7 mouse cellular contexts compared by ENCODE assay signal in the genomic region with DNA sequence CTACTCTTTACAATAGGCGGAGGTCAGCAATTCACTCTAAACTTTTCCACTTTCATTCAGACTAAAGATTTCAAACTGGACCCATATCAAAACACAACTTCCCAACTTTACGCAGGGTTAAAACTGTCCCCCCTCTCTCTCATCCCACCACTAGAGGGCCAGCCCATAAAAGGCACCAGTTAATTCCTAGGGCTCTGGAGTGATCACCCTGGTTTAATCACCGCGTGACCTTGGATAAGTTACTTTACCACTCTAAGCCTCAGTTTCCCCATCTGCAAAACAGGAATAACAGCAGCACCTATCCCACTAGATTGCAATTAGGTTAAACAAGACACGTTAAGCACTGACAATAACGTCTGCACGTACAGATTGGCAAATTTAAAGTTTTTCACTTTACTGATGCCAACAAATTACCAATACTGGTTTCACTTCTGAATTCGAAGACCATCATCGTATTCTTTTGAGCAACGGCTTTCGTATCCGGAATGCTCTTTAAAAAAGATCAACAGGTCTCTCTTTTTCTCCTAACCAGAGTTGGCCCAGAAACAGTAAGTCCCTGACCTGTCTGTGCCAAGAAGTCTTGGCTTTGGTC. TPM values are rescaled to one million over a fixed set of nuclear protein-coding genes. Genes with fewer than 3 reads are reported as not detected.
A peak's percentile ranks its signal among the peaks of the same experiment; 100 is the strongest.
DNase-seq lines count a peak whose midpoint lies in the region; ATAC-seq and TF ChIP-seq lines count a peak whose summit lies in the region.

No protein-coding gene starts in this region.

- TF ChIP-seq POLR2A in lung, adult 2 months (IDR thresholded peaks at IDR 0.05; ENCODE audit: borderline replicate concordance, extremely low read depth, low read depth, low read length) = no peak

- peak overlapping the region; percentile 95 for H3K27ac ChIP-seq in embryonic facial prominence, embryonic 12.5 days
- peak overlapping the region; percentile 96 to 97 for H3K27ac ChIP-seq in heart, embryonic 14.5 days (replicated peaks in 1 of 2; ENCODE audit: control insufficient read depth in 1 of 2, insufficient read depth in 1 of 2, low read depth in 2 of 2, low read length in 2 of 2)
- H3K27ac ChIP-seq in kidney, embryonic 16.5 days (ENCODE audit: low read length) = peak overlapping the region; percentile 98
- H3K27ac ChIP-seq in neural tube, embryonic 13.5 days (replicated peaks) = peak overlapping the region; percentile 87

- H3K27me3 ChIP-seq in G1E (ENCODE audit: insufficient read depth, low read length) = no peaks in the 10 kb centered on the region
- no peaks in the 10 kb centered on the region for H3K27me3 ChIP-seq in embryonic facial prominence, embryonic 12.5 days
- H3K27me3 ChIP-seq in heart, embryonic 14.5 days (ENCODE audit: control insufficient read depth, insufficient read depth, low read length) = no peaks in the 10 kb centered on the region
- no peaks in the 10 kb centered on the region for H3K27me3 ChIP-seq in kidney, embryonic 16.5 days (ENCODE audit: insufficient read depth, low read length)
- no peaks in the 10 kb centered on the region for H3K27me3 ChIP-seq in neural tube, embryonic 13.5 days

- peak overlapping the region; percentile 87 for H3K4me2 ChIP-seq in embryonic facial prominence, embryonic 12.5 days (replicated peaks)
- H3K4me2 ChIP-seq in heart, embryonic 14.5 days (ENCODE audit: low read length) = peak overlapping the region; percentile 74
- H3K4me2 ChIP-seq in kidney, embryonic 16.5 days (replicated peaks; ENCODE audit: low read depth, low read length) = peak overlapping the region; percentile 74
- peak overlapping the region; percentile 97 for H3K4me2 ChIP-seq in neural tube, embryonic 13.5 days

- 7% methylated on average over 12 of the region's 12 CpGs for WGBS in embryonic facial prominence, embryonic 12.5 days
- 6% methylated on average over 12 of the region's 12 CpGs for WGBS in heart, embryonic 14.5 days
- 6% methylated on average over 12 of the region's 12 CpGs for WGBS in kidney, embryonic 16.5 days
- 2% methylated on average over 12 of the region's 12 CpGs for WGBS in lung, adult 2 months
- 9% methylated on average over 12 of the region's 12 CpGs for WGBS in neural tube, embryonic 13.5 days

- H3K36me3 ChIP-seq in G1E (replicated peaks) = peaks cover 36% of the 10 kb centered on the region
- peaks cover 19% of the 10 kb centered on the region for H3K36me3 ChIP-seq in embryonic facial prominence, embryonic 12.5 days
- H3K36me3 ChIP-seq in heart, embryonic 14.5 days (ENCODE audit: control insufficient read depth, insufficient read depth, low read length) = peaks cover 22% of the 10 kb centered on the region
- H3K36me3 ChIP-seq in kidney, embryonic 16.5 days (ENCODE audit: insufficient read depth, low read length) = peaks cover 8% of the 10 kb centered on the region; the same call in 1 of the 2 replicates
- H3K36me3 ChIP-seq in neural tube, embryonic 13.5 days = peaks cover 25% of the 10 kb centered on the region

- peaks cover 23% of the 10 kb centered on the region for H3K4me1 ChIP-seq in G1E (ENCODE audit: insufficient read depth, low read depth, low read length)
- H3K4me1 ChIP-seq in embryonic facial prominence, embryonic 12.5 days = peaks cover 14% of the 10 kb centered on the region
- H3K4me1 ChIP-seq in heart, embryonic 14.5 days (ENCODE audit: control insufficient read depth in 2 of 2, insufficient read depth in 2 of 2, low read length in 2 of 2) = peaks cover 2 to 11% of the 10 kb centered on the region in 2 experiments; a peak in 3 of 4 replicates
- peaks cover 20% of the 10 kb centered on the region for H3K4me1 ChIP-seq in kidney, embryonic 16.5 days (ENCODE audit: insufficient read depth, low read length)
- peaks cover 10% of the 10 kb centered on the region for H3K4me1 ChIP-seq in lung, adult 2 months (ENCODE audit: control insufficient read depth, insufficient read depth, low read length)
- peaks cover 20% of the 10 kb centered on the region for H3K4me1 ChIP-seq in neural tube, embryonic 13.5 days (replicated peaks)

- no peaks in the 10 kb centered on the region for H3K9me3 ChIP-seq in G1E (replicated peaks)
- no peaks in the 10 kb centered on the region for H3K9me3 ChIP-seq in embryonic facial prominence, embryonic 12.5 days
- no peaks in the 10 kb centered on the region for H3K9me3 ChIP-seq in heart, embryonic 14.5 days (ENCODE audit: control insufficient read depth, low read length)
- H3K9me3 ChIP-seq in kidney, embryonic 16.5 days (ENCODE audit: low read length) = no peaks in the 10 kb centered on the region
- no peaks in the 10 kb centered on the region for H3K9me3 ChIP-seq in neural tube, embryonic 13.5 days

- peak overlapping the region; percentile 96 for H3K4me3 ChIP-seq in G1E (ENCODE audit: low read depth, low read length)
- peak overlapping the region; percentile 99 for H3K4me3 ChIP-seq in embryonic facial prominence, embryonic 12.5 days
- peak overlapping the region; percentile 87 to 99 for H3K4me3 ChIP-seq in heart, embryonic 14.5 days (ENCODE audit: control insufficient read depth in 1 of 2, insufficient read depth in 1 of 2, low read depth in 1 of 2, low read length in 2 of 2)
- peak overlapping the region; percentile 99 for H3K4me3 ChIP-seq in kidney, embryonic 16.5 days (ENCODE audit: low read length)
- peak overlapping the region; percentile 96 for H3K4me3 ChIP-seq in lung, adult 2 months (replicated peaks; ENCODE audit: extremely low read depth, low read depth, low read length)
- peak overlapping the region; percentile 97 for H3K4me3 ChIP-seq in neural tube, embryonic 13.5 days

- ATAC-seq in G1E (ENCODE audit: extremely low read depth, insufficient number of reproducible peaks, low FRiP score, poor library complexity, severe bottlenecking) = peak; percentile 57
- ATAC-seq in embryonic facial prominence, embryonic 12.5 days (ENCODE audit: insufficient number of reproducible peaks, insufficient read depth, low FRiP score, low TSS enrichment) = no peak
- no peak for ATAC-seq in heart, embryonic 14.5 days (ENCODE audit: insufficient number of reproducible peaks, insufficient read depth, low FRiP score, low read depth)
- ATAC-seq in kidney, embryonic 16.5 days (ENCODE audit: low FRiP score, low TSS enrichment) = no peak; the same call in 1 of the 2 replicates
- ATAC-seq in neural tube, embryonic 13.5 days (ENCODE audit: low read depth) = no peak

- peak overlapping the region; percentile 99 for H3K9ac ChIP-seq in embryonic facial prominence, embryonic 12.5 days
- H3K9ac ChIP-seq in heart, embryonic 14.5 days (ENCODE audit: low read length) = peak overlapping the region; percentile 99
- peak overlapping the region; percentile 97 for H3K9ac ChIP-seq in kidney, embryonic 16.5 days (replicated peaks; ENCODE audit: low read length)
- peak overlapping the region; percentile 94 for H3K9ac ChIP-seq in neural tube, embryonic 13.5 days

- DNase-seq in G1E (ENCODE audit: low spot score) = peak; percentile 67
- DNase-seq in adrenal gland, postnatal 10 days = peak; percentile 66
- DNase-seq in lung, adult 2 months = peak; percentile 25

- peak; percentile 75 for TF ChIP-seq CTCF in G1E (IDR thresholded peaks at IDR 0.05; ENCODE audit: low read depth, low read length)
- peak; percentile 46; the same call in 1 of the 2 replicates for TF ChIP-seq CTCF in lung, adult 2 months (IDR thresholded peaks at IDR 0.05; ENCODE audit: insufficient read depth, low read length)

RNA-seq across cellular contexts. Expression of a gene that starts 1.0 kb away (rescaled TPM):
- total RNA-seq in G1E (2014; fragmentation: Nextera tagmentation) (54.7 and 57.9 TPM in 2 replicates), G1E (2017) (21.0 and 23.1 TPM in 2 replicates)
- 19.9 and 21.0 TPM in 2 replicates for polyA plus RNA-seq in G1E (2012)
- 10 to 100 TPM; 70.4 to 80.6 TPM for total RNA-seq in adrenal gland, postnatal 10 days (2021)
- 14.4 and 15.3 TPM in 2 replicates for polyA plus RNA-seq in embryonic facial prominence, embryonic 12.5 days (2016; fragmentation: Nextera tagmentation; extraction: Ambion mirVana)
- 11.5 and 14.2 TPM in 2 replicates for polyA plus RNA-seq in heart, embryonic 14.5 days (2014; fragmentation: Nextera tagmentation; extraction: Ambion mirVana)
- polyA plus RNA-seq in kidney, embryonic 16.5 days (2015; fragmentation: Nextera tagmentation; extraction: Ambion mirVana) = 19.9 and 21.3 TPM in 2 replicates
- 16.6 and 26.3 TPM in 2 replicates for polyA plus RNA-seq in lung, adult 2 months (2012; rRNA removed)
- polyA plus RNA-seq in neural tube, embryonic 13.5 days (2015; fragmentation: Nextera tagmentation; extraction: Ambion mirVana) = 14.7 and 16.2 TPM in 2 replicates

RNA-seq across cellular contexts. Expression of a gene that starts 25.1 kb away (rescaled TPM):
- total RNA-seq in G1E (2014; fragmentation: Nextera tagmentation) (18.3 and 24.8 TPM in 2 replicates), G1E (2017) (2.1 and 3.9 TPM in 2 replicates)
- polyA plus RNA-seq in G1E (2012) = 31.1 and 34.3 TPM in 2 replicates
- total RNA-seq in adrenal gland, postnatal 10 days (2021) = 10 to 100 TPM in 1 of 2 experiments, 1 to 10 TPM in 1; 9.7 to 11.4 TPM
- 16.5 and 18.7 TPM in 2 replicates for polyA plus RNA-seq in embryonic facial prominence, embryonic 12.5 days (2016; fragmentation: Nextera tagmentation; extraction: Ambion mirVana)
- polyA plus RNA-seq in heart, embryonic 14.5 days (2014; fragmentation: Nextera tagmentation; extraction: Ambion mirVana) = 7.1 and 13.4 TPM in 2 replicates
- polyA plus RNA-seq in kidney, embryonic 16.5 days (2015; fragmentation: Nextera tagmentation; extraction: Ambion mirVana) = 20.6 and 21.7 TPM in 2 replicates
- 24.4 and 25.7 TPM in 2 replicates for polyA plus RNA-seq in lung, adult 2 months (2012; rRNA removed)
- polyA plus RNA-seq in neural tube, embryonic 13.5 days (2015; fragmentation: Nextera tagmentation; extraction: Ambion mirVana) = 13.5 TPM in 2 replicates

RNA-seq across cellular contexts. Expression of a gene that starts 30.7 kb away (rescaled TPM):
- total RNA-seq in G1E (2014; fragmentation: Nextera tagmentation) (35.5 and 39.7 TPM in 2 replicates), G1E (2017) (73.5 and 79.6 TPM in 2 replicates)
- 57.1 and 62.5 TPM in 2 replicates for polyA plus RNA-seq in G1E (2012)
- total RNA-seq in adrenal gland, postnatal 10 days (2021) = 10 to 100 TPM; 56.7 to 61.2 TPM
- 100 TPM in 2 replicates for polyA plus RNA-seq in embryonic facial prominence, embryonic 12.5 days (2016; fragmentation: Nextera tagmentation; extraction: Ambion mirVana)
- polyA plus RNA-seq in heart, embryonic 14.5 days (2014; fragmentation: Nextera tagmentation; extraction: Ambion mirVana) = 51.5 and 56.4 TPM in 2 replicates
- 89.5 and 94.4 TPM in 2 replicates for polyA plus RNA-seq in kidney, embryonic 16.5 days (2015; fragmentation: Nextera tagmentation; extraction: Ambion mirVana)
- polyA plus RNA-seq in lung, adult 2 months (2012; rRNA removed) = 30.0 and 36.7 TPM in 2 replicates
- 47.6 and 55.2 TPM in 2 replicates for polyA plus RNA-seq in neural tube, embryonic 13.5 days (2015; fragmentation: Nextera tagmentation; extraction: Ambion mirVana)

RNA-seq across cellular contexts. Expression of a gene that starts 47.8 kb away (rescaled TPM):
- total RNA-seq in G1E (2014; fragmentation: Nextera tagmentation) = 1.1 TPM in 1 of 2 replicates, not detected in the other
- total RNA-seq in G1E (2017) = 20.7 and 23.8 TPM in 2 replicates
- polyA plus RNA-seq in G1E (2012) = 4.8 and 4.9 TPM in 2 replicates
- total RNA-seq in adrenal gland, postnatal 10 days (2021) = 10 to 100 TPM; 59.4 to 64.4 TPM
- polyA plus RNA-seq in embryonic facial prominence, embryonic 12.5 days (2016; fragmentation: Nextera tagmentation; extraction: Ambion mirVana) = 63.7 and 66.7 TPM in 2 replicates
- polyA plus RNA-seq in heart, embryonic 14.5 days (2014; fragmentation: Nextera tagmentation; extraction: Ambion mirVana) = 49.8 and 53.3 TPM in 2 replicates
- 64.1 and 71.7 TPM in 2 replicates for polyA plus RNA-seq in kidney, embryonic 16.5 days (2015; fragmentation: Nextera tagmentation; extraction: Ambion mirVana)
- polyA plus RNA-seq in lung, adult 2 months (2012; rRNA removed) = 20.6 and 34.1 TPM in 2 replicates
- polyA plus RNA-seq in neural tube, embryonic 13.5 days (2015; fragmentation: Nextera tagmentation; extraction: Ambion mirVana) = 140 and 143 TPM in 2 replicates

RNA-seq across cellular contexts. Expression of a gene that starts 52.7 kb away (rescaled TPM):
- total RNA-seq in G1E (2014; fragmentation: Nextera tagmentation) = 23.6 and 24.4 TPM in 2 replicates
- total RNA-seq in G1E (2017) = 35.0 and 36.7 TPM in 2 replicates
- polyA plus RNA-seq in G1E (2012) = 7.0 and 8.8 TPM in 2 replicates
- total RNA-seq in adrenal gland, postnatal 10 days (2021) = 10 to 100 TPM; 17.4 to 28.2 TPM
- polyA plus RNA-seq in embryonic facial prominence, embryonic 12.5 days (2016; fragmentation: Nextera tagmentation; extraction: Ambion mirVana) = 29.8 and 33.0 TPM in 2 replicates
- 24.1 and 25.1 TPM in 2 replicates for polyA plus RNA-seq in heart, embryonic 14.5 days (2014; fragmentation: Nextera tagmentation; extraction: Ambion mirVana)
- polyA plus RNA-seq in kidney, embryonic 16.5 days (2015; fragmentation: Nextera tagmentation; extraction: Ambion mirVana) = 34.8 and 38.2 TPM in 2 replicates
- polyA plus RNA-seq in lung, adult 2 months (2012; rRNA removed) = 31.1 and 36.5 TPM in 2 replicates
- polyA plus RNA-seq in neural tube, embryonic 13.5 days (2015; fragmentation: Nextera tagmentation; extraction: Ambion mirVana) = 34.7 and 35.1 TPM in 2 replicates
